Mouse (Mus musculus) mature B cell (primary cell): Measurements from ENCODE around the gene Med27.

ENCODE experiments used
- in situ Hi-C: fragments of 300-500 bp; cut with MboI; formaldehyde crosslinking; loops from 2 replicates; pipeline ENCODE4 v1.14.3; 2019

The Med27 gene

DNA sequence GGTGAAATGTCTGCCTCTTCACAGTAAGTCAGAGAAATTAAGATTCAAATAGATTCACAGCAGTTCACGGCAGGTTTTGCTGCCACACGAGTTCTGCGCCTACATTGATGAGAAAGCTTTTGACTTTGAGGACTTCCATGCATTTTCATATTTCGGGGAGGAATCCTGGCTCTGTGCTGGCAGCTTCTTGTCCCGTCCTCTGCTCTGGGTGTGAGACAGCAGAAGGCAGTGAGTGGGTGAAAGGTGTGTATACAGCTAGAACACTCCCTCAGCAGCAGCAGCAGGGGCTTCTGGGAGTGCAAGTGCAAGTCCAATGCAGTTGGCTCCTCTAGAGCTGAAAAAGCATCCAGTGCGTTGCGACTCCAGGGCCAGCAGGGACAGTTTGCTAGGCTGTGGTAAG is 53.6 kb downstream of the Med27 start:
- in situ Hi-C loops = no loop called here

GRCm38 (mm10) chr2:29400812-29401211 is 54.2 kb downstream of the Med27 start:
- in situ Hi-C loops = no loop called here

DNA sequence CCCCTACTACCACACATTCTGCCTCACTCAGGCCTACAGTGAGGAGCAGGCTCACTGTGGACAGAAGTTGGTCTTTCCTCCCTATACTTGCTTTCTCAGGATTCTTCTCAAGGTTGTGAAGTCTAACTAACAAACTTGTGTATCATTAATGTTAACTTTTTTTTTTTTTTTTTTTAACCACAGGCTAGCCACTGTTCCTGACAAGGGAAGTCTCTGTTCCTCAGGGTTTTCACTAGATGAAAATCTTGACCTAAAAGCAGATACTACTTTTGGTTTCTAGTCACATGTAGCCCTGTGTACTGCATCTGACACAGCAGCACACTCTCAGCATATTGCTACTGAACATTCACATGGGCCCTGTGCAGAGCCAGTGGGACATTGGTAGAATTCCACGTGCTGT is 55.2 kb downstream of the Med27 start:
- in situ Hi-C loops = no loop called here

DNA sequence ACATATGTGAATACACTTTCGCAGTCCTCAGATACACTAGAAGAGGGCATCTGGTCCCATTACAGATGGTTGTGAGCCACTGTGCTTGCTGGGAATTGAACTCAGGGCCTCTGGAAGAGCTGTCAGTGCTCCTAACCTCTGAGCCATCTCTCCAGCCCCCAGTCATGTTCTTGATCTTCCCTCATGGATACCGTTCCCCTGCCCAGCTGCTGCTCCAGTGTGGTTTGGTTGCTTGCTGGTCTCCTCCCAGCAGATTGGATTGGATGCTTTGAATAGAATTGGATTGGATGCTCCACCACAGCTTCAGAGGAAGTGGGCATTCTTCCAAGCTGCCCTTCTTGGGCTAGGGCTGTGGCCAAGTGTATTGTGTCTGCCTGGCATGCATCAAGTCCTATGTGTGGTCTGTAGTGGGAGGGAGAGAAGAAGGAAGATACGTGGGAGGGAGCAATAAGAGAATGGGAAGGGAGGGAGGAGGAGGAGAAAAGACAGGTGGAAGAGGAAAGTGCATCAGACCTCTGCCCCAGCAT is 56.0 kb downstream of the Med27 start:
- in situ Hi-C loops = no loop called here

- in situ Hi-C loops = no loop called here
Measured at GRCm38 (mm10) chr2:29403799-29404530, 57.3 kb downstream of the Med27 start.

DNA sequence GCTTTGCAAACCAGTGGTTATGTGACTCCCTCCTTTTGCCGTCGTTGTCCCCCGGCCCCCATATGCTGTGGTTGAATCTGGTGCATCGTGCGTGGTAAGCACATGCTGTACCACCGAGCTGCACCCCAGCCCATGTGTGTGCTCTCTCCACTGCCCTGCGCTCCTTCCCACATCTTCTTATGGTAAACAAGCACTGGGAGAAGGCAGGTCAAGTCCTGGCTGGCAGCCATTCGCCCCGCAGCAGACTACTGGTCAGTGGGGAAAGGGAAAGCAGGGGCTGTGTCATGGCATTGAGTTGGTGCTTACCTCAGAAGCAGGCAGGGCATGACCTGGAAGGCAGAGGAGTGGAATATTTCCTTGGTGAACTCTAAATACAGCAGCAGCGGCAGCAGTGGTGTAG is 58.3 kb downstream of the Med27 start:
- in situ Hi-C loops = no loop called here

GRCm38 (mm10) chr2:29405848-29406247 is 59.2 kb downstream of the Med27 start:
- in situ Hi-C loops = no loop called here

DNA sequence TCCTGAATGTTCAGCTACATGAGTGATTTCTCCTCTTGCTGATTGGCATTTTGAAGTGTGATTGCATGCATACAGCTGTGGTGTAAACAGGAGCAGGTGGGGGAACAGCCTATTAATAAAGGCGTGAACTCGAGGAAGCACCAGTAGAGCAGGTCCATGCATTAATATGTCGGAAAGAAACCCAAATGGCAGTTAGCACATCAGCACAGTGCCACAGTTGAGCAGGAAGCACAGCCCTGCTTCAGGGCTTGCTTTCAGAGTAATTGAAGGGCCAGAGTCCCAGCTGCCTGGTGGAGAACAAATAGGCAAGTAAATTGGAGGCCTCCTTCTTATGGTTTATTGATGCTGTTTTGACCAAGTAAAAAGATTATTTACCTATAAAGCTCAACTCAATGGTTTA is 60.7 kb downstream of the Med27 start:
- in situ Hi-C loops = no loop called here

DNA sequence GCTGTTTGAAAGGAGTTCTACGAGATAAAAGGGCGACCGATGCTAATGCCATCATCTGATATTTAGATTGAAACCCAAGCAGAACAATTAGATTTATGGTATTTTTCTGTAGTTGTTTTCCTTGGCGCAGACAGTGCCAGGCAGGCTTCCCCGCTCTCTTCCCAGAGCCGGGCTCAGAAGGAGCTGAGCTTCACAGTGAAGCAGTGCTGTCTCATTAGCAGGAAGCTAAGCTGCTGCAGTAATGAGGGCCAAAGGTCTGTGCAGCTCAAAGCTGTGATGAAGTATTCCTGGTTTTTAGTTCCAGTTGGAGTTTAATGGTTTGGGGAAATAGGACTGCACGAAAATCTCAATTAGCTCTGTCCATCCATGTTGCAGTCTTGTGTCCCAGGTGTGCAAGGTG is 61.1 kb downstream of the Med27 start:
- in situ Hi-C loops = no loop called here

DNA sequence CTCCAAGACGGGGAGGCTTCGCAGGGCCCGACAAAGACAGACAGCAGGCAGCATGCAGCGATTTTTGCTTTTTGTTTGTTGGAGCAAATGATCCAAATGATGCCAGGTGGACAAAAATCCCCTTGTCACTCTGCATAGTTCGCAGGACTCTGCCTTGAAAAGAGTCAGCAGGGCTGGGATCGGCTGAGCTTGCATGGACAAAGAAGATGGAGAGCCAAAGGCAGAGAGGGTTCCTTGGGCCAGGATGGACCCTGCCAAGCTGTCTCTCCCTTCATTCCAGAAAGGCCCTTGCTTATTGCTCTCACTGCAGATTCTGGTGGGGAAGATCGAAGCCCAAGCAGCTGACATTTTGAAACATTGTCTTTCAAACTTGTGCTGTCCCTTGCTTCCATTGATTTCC is 64.3 kb downstream of the Med27 start:
- in situ Hi-C loops = no loop called here

DNA sequence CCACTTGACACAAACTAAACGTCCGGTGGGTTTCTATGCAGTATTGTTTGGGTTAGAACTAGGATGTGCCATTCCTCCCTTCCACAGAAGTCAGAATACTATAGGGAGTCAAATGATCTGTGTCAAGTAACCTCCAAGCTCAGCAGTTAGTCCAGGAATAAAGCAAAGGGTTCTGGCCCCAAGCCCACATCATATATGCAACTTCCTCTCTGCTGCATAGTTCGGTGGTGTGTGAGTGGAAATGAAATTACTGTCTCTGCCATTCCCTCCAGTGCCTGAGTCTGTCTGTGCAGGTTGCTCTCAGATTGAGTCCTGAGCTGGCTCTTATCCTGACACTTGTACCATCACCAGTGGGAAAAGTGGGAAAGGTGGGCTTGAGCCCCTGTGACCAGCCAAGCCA is 65.8 kb downstream of the Med27 start:
- in situ Hi-C loops = no loop called here

- in situ Hi-C loops = no loop called here
Measured at GRCm38 (mm10) chr2:29413259-29413993, 66.8 kb downstream of the Med27 start.

DNA sequence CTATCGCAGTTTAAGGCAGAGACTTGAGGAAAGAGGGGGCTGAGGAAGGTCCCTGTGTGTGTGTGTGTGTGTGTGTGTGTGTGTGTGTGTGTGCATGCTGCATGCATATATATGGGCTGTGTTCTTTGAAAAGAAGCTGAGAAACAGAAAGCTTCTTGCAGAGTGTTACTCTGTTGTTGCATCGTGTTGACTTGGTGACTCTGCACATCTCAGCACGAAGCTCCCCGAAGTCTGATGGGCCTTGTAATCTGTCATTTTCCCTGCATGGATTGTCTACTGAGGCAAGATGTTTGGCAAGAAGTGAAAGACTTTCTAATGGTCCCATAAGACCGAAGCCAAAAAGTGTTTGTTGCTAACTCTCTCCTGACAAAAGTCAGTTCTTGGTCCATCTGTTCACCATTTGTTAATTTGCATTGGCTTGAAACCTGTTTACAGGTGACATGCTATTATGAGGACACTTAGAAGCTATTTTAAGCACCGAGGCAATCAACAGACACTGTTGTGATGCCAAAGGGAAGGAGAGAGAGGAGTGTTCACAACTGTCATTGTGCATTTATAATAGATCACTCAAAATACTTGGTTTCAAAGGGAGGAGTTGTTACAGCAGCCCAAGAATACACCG is 68.3 kb downstream of the Med27 start:
- in situ Hi-C loops = no loop called here

DNA sequence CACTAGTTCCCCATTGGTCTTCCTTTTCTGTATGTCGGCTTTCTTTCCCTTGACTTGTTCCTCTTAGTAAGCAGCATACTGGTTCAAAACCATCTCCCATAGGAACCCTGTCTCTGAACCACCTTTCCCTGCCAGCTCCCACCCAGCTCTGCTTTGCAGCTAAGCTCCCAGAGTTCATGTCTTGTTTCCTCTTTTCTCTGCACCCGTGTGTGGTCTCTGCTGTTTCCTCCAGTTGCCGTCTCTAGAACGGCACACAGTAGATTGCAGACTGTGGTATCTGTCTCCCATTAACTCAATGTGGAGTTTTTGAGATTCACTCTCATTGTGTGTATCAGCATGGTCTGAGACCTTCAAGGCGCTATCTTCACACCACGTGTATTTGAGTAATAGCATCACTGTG is 71.9 kb downstream of the Med27 start:
- in situ Hi-C loops = no loop called here

DNA sequence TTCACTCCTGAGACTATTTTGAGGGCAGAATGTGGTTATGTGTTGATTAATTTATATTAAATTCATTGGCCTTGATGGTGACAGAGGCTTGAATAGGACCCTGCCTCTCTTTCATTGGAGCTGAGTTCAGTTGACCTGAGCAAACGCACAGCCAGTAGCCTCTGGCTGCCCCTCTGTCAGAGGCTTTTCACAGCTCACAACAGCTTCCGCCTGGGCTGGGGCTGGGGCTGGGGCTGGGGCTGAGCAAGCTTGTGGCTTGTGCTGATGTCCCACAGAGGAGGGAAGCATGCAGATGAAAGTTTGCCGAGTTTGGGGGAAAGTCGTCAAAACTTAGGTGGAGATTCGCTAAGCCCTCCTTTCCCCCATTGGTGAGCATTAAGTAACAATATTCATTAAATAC is 72.8 kb downstream of the Med27 start:
- in situ Hi-C loops = no loop called here

DNA sequence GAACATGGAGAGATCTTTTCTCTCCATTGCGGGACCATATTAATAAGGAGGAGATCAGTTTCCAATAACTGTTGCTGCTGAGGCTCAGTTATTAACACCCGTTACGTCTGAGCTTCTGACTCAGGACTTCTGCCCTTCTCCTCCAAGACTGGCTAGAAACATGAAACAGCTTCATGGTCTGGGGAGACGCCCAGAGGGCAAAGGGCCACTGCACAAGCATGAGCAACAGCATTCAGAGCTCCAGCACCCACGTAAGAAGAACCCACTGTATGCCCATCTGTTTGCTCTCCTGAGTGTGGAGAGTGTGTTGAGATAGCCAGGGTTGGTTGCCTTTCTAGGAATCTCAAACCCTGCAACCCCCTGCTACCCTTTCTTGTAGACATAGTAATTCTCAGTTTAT is 73.3 kb downstream of the Med27 start:
- in situ Hi-C loops = no loop called here

DNA sequence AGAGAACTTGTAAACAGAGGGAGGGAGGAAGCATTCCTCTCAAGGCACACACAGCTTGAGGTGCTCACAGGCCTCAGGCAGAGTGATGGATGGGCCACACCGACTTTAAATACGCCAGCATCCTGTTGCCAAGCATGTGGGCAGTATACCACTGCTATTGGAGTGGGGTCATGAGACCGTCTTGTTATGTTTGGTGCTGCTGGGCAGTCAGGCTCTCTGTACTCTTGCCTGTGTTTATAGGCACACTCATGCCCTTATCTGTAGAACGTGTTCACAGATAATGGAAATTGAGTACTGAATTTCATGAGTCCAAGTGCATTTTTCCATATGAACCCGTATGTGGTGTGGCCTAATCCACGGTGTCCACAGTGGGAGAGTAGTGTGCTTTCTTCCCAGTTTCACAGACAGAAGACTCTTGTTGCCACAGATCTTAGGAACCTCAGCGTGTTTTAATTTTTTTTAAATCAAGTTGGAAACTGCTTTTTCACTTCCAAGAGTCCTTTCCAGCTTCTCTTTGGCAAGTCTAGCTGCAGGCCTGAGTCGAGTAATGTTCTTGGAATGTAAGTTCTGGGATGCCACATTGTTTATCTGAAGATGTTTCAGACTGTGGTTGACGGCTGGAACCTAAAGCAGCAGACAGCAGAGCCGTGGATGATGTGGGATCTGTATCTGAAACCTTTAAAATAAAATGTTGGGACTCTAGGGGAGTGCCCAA is 75.7 kb downstream of the Med27 start:
- in situ Hi-C loops = no loop called here

DNA sequence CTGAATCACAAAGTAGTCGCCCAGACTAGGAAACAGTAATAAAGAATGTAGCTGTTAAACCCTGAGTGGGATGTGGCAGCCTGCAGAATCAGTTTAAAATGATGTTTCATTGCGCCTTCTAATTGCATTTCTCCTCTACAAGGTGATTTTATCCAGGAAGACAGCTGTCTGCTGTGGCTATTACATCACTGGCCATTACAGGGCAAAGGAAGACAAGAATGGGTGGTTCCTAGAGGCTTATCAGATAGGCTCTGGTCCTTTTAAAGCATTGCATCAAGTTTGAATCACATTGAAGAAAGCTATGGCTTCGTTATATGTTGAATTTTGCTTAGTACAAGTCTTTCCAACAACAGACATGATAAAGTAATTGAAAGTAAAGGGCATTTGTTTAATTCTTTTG is 76.4 kb downstream of the Med27 start:
- in situ Hi-C loops = no loop called here

GRCm38 (mm10) chr2:29425386-29425785 is 78.8 kb downstream of the Med27 start:
- in situ Hi-C loops = no loop called here

GRCm38 (mm10) chr2:29426684-29427083 is 80.1 kb downstream of the Med27 start:
- in situ Hi-C loops = no loop called here

DNA sequence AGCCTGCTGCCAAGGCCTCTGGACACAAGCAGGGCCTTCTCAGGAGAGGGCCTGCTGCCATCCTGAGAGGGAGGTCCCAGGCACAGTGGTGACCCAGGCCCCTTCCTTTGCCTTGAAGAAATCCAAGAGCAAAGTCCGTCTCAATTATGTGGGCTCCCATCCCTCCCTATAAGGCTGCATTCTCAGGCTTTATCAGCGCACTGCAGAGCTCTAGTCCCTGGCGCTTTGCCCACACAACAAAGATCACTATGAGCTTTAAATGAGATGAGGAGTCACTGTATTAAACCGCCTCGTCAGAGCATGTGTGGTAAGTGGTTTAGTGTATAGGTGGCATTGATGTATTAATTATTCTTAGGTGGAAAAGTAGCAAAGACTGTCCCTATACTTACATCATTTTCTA is 85.9 kb downstream of the Med27 start:
- in situ Hi-C loops = no loop called here

GRCm38 (mm10) chr2:29436376-29436775 is 89.8 kb downstream of the Med27 start:
- in situ Hi-C loops = no loop called here
